Mouse (Mus musculus) stomach, postnatal 0 days (tissue): ENCODE data around the gene Socs4. TPM values are rescaled to one million over a fixed set of nuclear protein-coding genes. Genes with fewer than 3 reads are reported as not detected.
A peak's percentile ranks its signal among the peaks of the same experiment; 100 is the strongest.

Source experiments
- ATAC-seq: fragments of 200-750 bp; cut with Nextera tagmentation; 2 replicates; pipeline ENCODE4 v1.8.0; 2017; ENCODE audit not compliant: low FRiP score, low TSS enrichment
- DNase-seq: peaks from one replicate; pipeline ENCODE4 v3.0.0-alpha.2; 2016; ENCODE audit warnings: low spot score
- H3K27ac ChIP-seq: fragments of 300-500 bp; sonication (generic); replicated peaks from 2 replicates; pipeline ENCODE4 v1.5.1; 2014; ENCODE audit warnings: mild to moderate bottlenecking, control low read depth
- H3K27me3 ChIP-seq: fragments of 300-500 bp; sonication (generic); 2 replicates; pipeline ENCODE4 v1.6.1; 2014; ENCODE audit warnings: low read length; ENCODE audit not compliant: control insufficient read depth, insufficient read depth
- H3K36me3 ChIP-seq: fragments of 300-500 bp; sonication (generic); 2 replicates; pipeline ENCODE4 v1.6.1; 2014; ENCODE audit warnings: low read length, mixed read lengths; ENCODE audit not compliant: control insufficient read depth, insufficient read depth
- H3K4me1 ChIP-seq: fragments of 300-500 bp; sonication (generic); replicated peaks from 2 replicates; pipeline ENCODE4 v1.6.1; 2014; ENCODE audit warnings: antibody characterized with exemption; ENCODE audit not compliant: control insufficient read depth, insufficient read depth
- H3K4me2 ChIP-seq: fragments of 300-500 bp; sonication (generic); replicated peaks from 2 replicates; pipeline ENCODE4 v1.6.1; 2014; ENCODE audit warnings: low read depth, mild to moderate bottlenecking, control low read depth, moderate library complexity
- H3K4me3 ChIP-seq: fragments of 300-500 bp; sonication (generic); 2 replicates; pipeline ENCODE4 v1.5.1; 2014; ENCODE audit warnings: low read depth, low read length, control low read depth
- H3K9ac ChIP-seq: fragments of 300-500 bp; sonication (generic); 2 replicates; pipeline ENCODE4 v1.6.1; 2014; ENCODE audit warnings: mild to moderate bottlenecking, low read length, control low read depth, mixed read lengths
- H3K9me3 ChIP-seq: fragments of 300-500 bp; sonication (generic); 2 replicates; pipeline ENCODE4 v1.6.1; 2016; ENCODE audit warnings: low read length; ENCODE audit not compliant: control insufficient read depth
- CTCF ChIP-seq: IDR thresholded peaks from 2 replicates; pipeline ENCODE4 v1.5.1; 2016; ENCODE audit warnings: antibody characterized with exemption, low read depth, mild to moderate bottlenecking, moderate library complexity
- EP300 ChIP-seq: optimal IDR thresholded peaks from 2 replicates; pipeline ENCODE3; 2016; ENCODE audit warnings: antibody characterized with exemption
- WGBS: fragments of 180-500 bp; shearing (Covaris S2); extraction: QIAGEN DNeasy Blood & Tissue Kit; methylation state at CpG from one replicate; pipeline ENCODE4 v1.1.7; 2014; 5-methylcytosine and 5-hydroxymethylcytosine counted together
- polyA plus RNA-seq: library from polyadenylated mRNA; unstranded; fragments of >200 nt; fragmentation: Nextera tagmentation; extraction: Ambion mirVana; gene quantifications from 2 replicates; pipeline ENCODE4 v1.2.1, GENCODE M21; 2015

Gene Socs4
- polyA plus RNA-seq, 1 experiment from 2014 or later = 2.9 TPM

DNA sequence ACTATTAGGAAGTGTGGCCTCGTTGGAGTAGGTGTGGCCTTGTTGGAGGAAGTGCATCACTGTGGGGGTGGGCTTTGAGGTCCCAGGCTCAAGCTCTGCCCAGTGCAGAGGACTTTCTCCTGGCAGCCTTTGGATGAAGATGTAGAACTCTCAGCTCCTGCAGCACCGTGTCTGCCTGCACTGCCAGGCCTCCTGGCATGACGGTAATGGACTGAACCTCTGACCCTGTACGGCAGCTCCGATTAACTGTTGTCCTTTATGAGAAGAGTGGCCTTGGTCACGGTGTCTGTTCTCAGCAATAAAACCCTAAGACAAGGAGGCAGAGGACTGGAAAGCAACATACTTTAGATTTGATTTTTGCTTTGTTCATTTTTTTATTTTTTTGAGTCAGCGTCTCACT is 40.2 kb upstream of the Socs4 start:
- H3K4me3 ChIP-seq = no peak overlapping the region
- no peaks in the 10 kb centered on the region for H3K4me1 ChIP-seq
- no peaks in the 10 kb centered on the region for H3K9me3 ChIP-seq
- no peak for TF ChIP-seq EP300
- TF ChIP-seq CTCF = no peak
- H3K36me3 ChIP-seq = peaks cover 3% of the 10 kb centered on the region
- ATAC-seq = no peak
- no peaks in the 10 kb centered on the region for H3K27me3 ChIP-seq
- H3K4me2 ChIP-seq = no peak overlapping the region
- no peak overlapping the region for H3K27ac ChIP-seq
- WGBS = 94% methylated on average over 7 of the region's 7 CpGs
- DNase-seq = no peak
- H3K9ac ChIP-seq = no peak overlapping the region

DNA sequence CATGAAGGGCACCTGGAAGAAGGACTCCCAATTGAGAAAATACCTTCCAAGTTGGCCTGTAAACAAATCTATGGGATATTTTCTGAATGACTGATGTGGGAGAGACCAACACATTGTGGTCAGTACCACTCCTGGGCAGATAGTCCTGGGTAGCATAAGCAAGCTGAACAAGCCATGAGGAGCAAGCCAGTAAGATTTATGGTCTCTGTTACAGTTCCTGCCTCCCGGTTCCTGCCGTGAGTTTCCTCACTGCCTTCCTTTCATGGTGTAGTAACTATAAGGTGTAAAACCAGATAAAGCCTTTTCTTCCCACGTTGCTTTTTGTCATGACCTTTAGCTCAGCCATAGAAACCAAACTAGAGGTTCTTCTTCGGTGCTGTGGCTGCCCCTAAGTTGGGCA is 39.4 kb upstream of the Socs4 start:
- Histone ChIP-seq H3K4me1 (no peaks in the 10 kb centered on the region), H3K27ac (no peak overlapping the region), H3K36me3 (peaks cover 3% of the 10 kb centered on the region), H3K4me2 (no peak overlapping the region), H3K4me3 (no peak overlapping the region), H3K9ac (no peak overlapping the region), H3K27me3 (no peaks in the 10 kb centered on the region), H3K9me3 (no peaks in the 10 kb centered on the region)
- ATAC-seq = no peak
- WGBS = 85% methylated on average over 4 of the region's 4 CpGs
- no peak for TF ChIP-seq EP300
- TF ChIP-seq CTCF = no peak
- DNase-seq = no peak

DNA sequence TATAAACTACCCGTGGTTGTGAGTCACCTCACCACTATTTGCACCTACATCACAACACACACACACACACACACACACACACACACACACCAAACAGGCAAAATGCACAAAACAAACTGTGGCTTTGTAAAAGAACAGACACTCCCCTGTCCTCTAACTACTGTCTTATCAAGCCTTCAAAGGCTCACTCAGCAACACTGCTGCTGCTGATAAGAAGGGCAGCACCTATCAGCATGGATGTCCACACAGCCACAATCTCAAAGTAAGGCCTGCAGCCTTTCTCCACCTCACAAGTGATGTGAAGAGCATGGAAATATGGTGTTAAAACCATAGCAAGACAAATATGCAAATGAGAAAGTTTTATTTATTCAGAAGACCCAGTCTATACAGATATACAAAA is 36.1 kb upstream of the Socs4 start:
- no peak overlapping the region for H3K27ac ChIP-seq
- ATAC-seq (no peak), DNase-seq (no peak)
- no peak for TF ChIP-seq EP300
- TF ChIP-seq CTCF = no peak
- no peak overlapping the region for H3K9ac ChIP-seq
- no peaks in the 10 kb centered on the region for H3K27me3 ChIP-seq
- 81% methylated on average over 1 of the region's 1 CpGs for WGBS
- H3K9me3 ChIP-seq = no peaks in the 10 kb centered on the region
- H3K4me1 ChIP-seq = no peaks in the 10 kb centered on the region
- H3K4me3 ChIP-seq = no peak overlapping the region
- H3K36me3 ChIP-seq = peaks cover 5% of the 10 kb centered on the region
- H3K4me2 ChIP-seq = no peak overlapping the region

DNA sequence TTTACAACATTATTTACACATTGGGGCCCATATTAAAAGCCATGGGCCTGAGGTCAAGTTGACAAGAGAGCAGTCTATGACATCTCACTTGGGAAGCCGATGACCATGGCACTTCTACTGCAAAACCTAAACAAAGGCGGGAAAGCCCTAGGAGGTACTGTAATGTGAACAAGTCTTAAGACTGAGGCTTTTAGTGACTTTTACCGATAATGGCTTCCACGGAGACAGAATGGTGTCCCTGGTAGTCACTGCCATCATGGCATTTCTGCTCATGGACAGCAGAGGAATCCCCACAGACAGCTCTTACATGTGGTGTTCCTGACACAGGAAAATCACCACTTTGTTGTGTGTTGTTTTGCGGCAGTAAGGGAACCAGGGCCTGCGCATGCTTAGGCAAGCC is 35.7 kb upstream of the Socs4 start:
- ATAC-seq = no peak
- WGBS = 88% methylated on average over 6 of the region's 6 CpGs
- H3K4me3 ChIP-seq = no peak overlapping the region
- H3K27ac ChIP-seq = no peak overlapping the region
- no peaks in the 10 kb centered on the region for H3K4me1 ChIP-seq
- DNase-seq = no peak
- TF ChIP-seq EP300 = no peak
- TF ChIP-seq CTCF = no peak
- H3K36me3 ChIP-seq = peaks cover 5% of the 10 kb centered on the region
- H3K27me3 ChIP-seq = no peaks in the 10 kb centered on the region
- H3K4me2 ChIP-seq = no peak overlapping the region
- H3K9me3 ChIP-seq = no peaks in the 10 kb centered on the region
- H3K9ac ChIP-seq = no peak overlapping the region

DNA sequence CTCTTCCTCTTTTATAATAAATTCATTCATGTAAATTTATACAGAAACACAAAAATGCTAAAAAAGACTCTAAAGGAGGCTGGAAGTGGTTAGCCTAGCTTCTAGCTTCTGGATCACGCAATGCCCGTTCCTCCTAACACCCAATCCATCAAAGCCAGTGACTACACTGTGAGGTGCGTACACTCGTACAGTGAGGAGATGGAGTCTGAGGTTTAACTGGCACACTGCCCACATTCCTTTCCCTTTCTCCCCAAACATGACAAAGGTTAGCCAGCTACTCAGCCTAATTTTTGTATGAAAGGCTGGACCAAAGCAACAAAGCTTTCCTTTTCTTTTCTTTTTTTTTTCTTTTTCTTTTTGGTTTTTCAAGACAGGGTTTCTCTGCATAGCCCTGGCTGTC is 34.0 kb upstream of the Socs4 start:
- Histone ChIP-seq H3K4me1 (no peaks in the 10 kb centered on the region), H3K27ac (no peak overlapping the region), H3K4me3 (no peak overlapping the region), H3K27me3 (no peaks in the 10 kb centered on the region), H3K36me3 (peaks cover 11% of the 10 kb centered on the region), H3K9ac (no peak overlapping the region), H3K9me3 (no peaks in the 10 kb centered on the region), H3K4me2 (no peak overlapping the region)
- DNase-seq = no peak
- no peak for ATAC-seq
- TF ChIP-seq EP300 (no peak), CTCF (no peak)
- 29% methylated on average over 4 of the region's 4 CpGs for WGBS

DNA sequence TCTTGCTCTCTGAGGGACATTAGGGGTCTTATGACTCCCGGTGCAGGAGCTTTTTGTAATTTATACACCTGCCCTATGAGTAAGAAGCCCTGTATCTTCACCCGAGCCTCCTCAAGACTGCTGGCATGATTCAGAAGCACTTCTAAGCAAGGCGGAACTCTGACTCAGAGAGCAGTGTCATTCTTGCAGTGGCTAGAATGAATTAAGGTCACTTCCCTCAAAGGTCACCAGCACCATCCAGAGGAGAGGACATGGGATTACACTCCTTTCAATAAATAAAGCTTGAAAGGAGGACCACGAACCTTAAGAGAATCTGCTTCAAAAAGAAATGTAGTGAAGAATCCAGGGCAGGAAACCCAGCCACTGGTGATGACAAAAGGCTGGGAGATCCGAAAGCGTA is 26.9 kb upstream of the Socs4 start:
- Histone ChIP-seq H3K4me1 (no peaks in the 10 kb centered on the region), H3K27me3 (no peaks in the 10 kb centered on the region), H3K4me2 (no peak overlapping the region), H3K36me3 (peaks cover 5% of the 10 kb centered on the region; the same call in 1 of the 2 replicates), H3K4me3 (no peak overlapping the region), H3K27ac (no peak overlapping the region), H3K9me3 (no peaks in the 10 kb centered on the region), H3K9ac (no peak overlapping the region)
- ATAC-seq (peak; percentile 73), DNase-seq (no peak)
- TF ChIP-seq CTCF (peak; percentile 71), EP300 (no peak)
- WGBS = 76% methylated on average over 6 of the region's 6 CpGs
